Mouse (Mus musculus) liver, embryonic 14.5 days (tissue): ENCODE results near the gene Glt1d1.
A peak's percentile ranks its signal among the peaks of the same experiment; 100 is the strongest.

Experiments
- CTCF ChIP-seq: IDR thresholded peaks from 2 replicates; pipeline ENCODE4 v1.5.1; 2016; ENCODE audit warnings: antibody characterized with exemption, low read depth, control low read depth
- EP300 ChIP-seq: IDR thresholded peaks from 2 replicates; pipeline ENCODE4 v1.6.1; 2016; ENCODE audit warnings: antibody characterized with exemption, low read depth

- peak; percentile 31; the same call in 1 of the 2 replicates for TF ChIP-seq CTCF
- TF ChIP-seq EP300 = no peak
Observed at GRCm38 (mm10) chr5:127648046-127648445, 16.0 kb downstream of the Glt1d1 start.
